Mouse (Mus musculus): ENCODE results near the gene B2m. TPM values are rescaled to one million over a fixed set of nuclear protein-coding genes. Genes with fewer than 3 reads are reported as not detected.
"Not testable (repeated sequence)": the region's sequence is repeated elsewhere in the genome, so short reads cannot be mapped to it uniquely, and the experiment has no call there.

Gene B2m
- 10 to 100 TPM; 80.6 to 91.8 TPM for total RNA-seq (2021)
- long read RNA-seq, experiment 1, transcript B2m-201 (4 exons, 860 nt) = major isoform, 38 of 38 reads
- long read RNA-seq, experiment 1, partial matches to known transcripts = 0 of 38 reads
- long read RNA-seq, experiment 1, other reads (novel, unspliced or antisense) = 0 of 38 reads
- long read RNA-seq, experiment 2, transcript B2m-201 (4 exons, 860 nt) = major isoform, 26 of 26 reads
- long read RNA-seq, experiment 2, partial matches to known transcripts = 0 of 26 reads
- long read RNA-seq, experiment 2, other reads (novel, unspliced or antisense) = 0 of 26 reads

DNA sequence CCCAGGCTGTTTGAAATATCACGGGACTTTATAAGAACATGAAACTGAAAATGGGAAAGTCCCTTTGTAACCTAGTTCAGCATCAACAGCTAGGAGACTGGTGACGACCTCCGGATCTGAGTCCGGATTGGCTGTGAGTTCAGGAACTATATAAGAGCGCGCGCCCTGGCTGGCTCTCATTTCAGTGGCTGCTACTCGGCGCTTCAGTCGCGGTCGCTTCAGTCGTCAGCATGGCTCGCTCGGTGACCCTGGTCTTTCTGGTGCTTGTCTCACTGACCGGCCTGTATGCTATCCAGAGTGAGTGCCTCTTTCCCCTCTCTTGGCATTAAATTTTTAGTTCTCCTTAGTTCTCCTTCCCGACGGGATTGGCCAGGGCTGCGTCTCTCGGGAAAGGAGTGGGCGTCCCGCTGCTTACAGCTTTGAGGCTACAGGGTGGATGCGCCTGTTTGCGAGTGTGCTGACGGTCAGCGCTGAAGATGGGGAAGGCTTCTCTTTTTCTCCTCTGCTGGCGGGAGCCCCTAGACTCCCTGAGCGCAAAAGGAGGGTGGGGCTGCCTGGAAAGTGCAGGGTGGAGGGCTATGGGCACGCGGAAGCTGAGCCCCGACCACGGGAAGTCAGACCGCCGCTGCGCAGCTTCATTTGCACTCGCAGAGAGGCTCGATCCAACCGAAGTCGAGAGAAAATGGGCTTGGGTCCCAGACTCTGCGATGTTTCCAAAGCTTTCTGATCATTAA, at the start of gene B2m:
Gene B2m (plus strand): TSS at position 179 of the 734 bp plus-strand sequence.
- intact Hi-C loops (cut with DNase I) = loop anchor here (1.0 kb wide), 1 partner anchor 29 kb away; the partner anchor contains the start of gene Spg11
- DNase-seq (ENCODE audit: low spot score in 2 of 2) = peak; percentile 95 to 97

DNA sequence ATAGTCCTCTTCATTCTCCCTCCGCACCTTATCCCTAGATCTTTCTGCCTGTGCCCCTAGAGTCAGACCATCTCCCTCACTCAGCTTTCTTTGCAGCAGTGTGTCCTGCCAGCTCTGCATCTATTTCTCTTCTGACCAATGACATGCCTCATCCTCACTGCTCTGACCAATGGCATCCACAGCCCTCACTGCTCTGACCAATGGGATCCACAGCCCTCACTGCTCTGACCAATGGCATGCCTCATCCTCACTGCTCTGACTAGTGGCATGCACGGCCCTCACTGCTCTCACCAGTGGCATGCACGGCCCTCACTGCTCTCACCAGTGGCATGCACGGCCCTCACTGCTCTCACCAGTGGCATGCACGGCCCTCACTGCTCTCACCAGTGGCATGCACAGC, 49.8 kb upstream of the B2m start:
- not testable (repeated sequence) for DNase-seq (ENCODE audit: low spot score in 2 of 2)

DNA sequence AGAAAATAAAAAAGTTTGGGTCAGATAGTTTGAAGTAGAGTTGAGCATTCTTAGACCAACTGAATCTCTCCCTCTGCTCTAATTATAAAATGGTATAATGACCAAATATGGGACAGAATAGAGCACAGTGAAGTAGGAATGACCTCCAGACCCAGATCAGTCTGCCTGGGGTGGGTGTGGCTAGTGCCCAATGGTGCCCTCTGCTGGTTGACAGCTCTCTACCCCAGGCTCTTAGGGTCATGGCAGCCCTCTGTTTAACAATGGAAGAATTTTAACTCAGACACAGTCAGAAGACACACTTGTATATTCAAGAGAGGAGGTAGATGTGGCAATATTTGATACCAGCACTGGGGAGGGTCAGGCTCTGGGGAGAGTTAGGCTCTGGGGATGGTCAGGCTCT, 45.4 kb upstream of the B2m start:
- no peak for DNase-seq (ENCODE audit: low spot score in 2 of 2)

More for the DNA sequence above, 49.8 kb upstream of the B2m start:
- intact Hi-C loops (cut with DNase I) = not testable (repeated sequence)

DNA sequence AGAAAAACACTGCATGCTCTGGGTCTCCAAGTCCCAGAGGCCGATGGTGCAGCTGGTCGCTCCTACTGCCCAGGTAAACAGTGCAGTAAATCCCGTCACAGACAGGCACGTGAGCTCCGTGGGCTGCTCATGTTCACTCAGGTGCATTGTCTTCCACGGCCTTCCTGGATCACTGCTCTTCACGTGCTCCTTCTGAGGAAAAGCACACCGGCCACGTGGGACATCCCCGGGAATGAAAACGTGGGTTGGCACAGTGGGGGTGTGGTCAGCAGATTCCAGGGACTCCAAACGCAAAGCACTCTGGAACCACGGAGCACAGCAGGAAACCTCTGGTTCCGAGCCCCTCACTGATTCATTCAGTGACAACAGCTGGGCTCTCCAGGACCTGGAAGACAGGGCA, 39.4 kb upstream of the B2m start:
- DNase-seq (ENCODE audit: low spot score in 2 of 2) = no peak
- intact Hi-C loops (cut with DNase I) = no loop called here

More for the DNA sequence above, 45.4 kb upstream of the B2m start:
- intact Hi-C loops (cut with DNase I) = no loop called here

GRCm38 (mm10) chr2:122109714-122110113, 37.8 kb upstream of the B2m start:
- intact Hi-C loops (cut with DNase I) = no loop called here
- no peak for DNase-seq (ENCODE audit: low spot score in 2 of 2)

- no peak for DNase-seq (ENCODE audit: low spot score in 2 of 2)
- intact Hi-C loops (cut with DNase I) = no loop called here
Measured at GRCm38 (mm10) chr2:122116888-122117287, 30.6 kb upstream of the B2m start.

- DNase-seq (ENCODE audit: low spot score in 2 of 2) = peak; percentile 98
- intact Hi-C loops (cut with DNase I) = loop anchor here (1.0 kb wide), 1 partner anchor 29 kb away; the partner anchor contains the start of gene B2m
Measured at GRCm38 (mm10) chr2:122117961-122118958, 29.2 kb upstream of the B2m start, which contains the start of gene Spg11. Gene Spg11, minus strand, starts transcription at chr2:122118386.

- intact Hi-C loops (cut with DNase I) = no loop called here
- no peak for DNase-seq (ENCODE audit: low spot score in 2 of 2)
Measured at GRCm38 (mm10) chr2:122125680-122126572, 21.6 kb upstream of the B2m start.

DNA sequence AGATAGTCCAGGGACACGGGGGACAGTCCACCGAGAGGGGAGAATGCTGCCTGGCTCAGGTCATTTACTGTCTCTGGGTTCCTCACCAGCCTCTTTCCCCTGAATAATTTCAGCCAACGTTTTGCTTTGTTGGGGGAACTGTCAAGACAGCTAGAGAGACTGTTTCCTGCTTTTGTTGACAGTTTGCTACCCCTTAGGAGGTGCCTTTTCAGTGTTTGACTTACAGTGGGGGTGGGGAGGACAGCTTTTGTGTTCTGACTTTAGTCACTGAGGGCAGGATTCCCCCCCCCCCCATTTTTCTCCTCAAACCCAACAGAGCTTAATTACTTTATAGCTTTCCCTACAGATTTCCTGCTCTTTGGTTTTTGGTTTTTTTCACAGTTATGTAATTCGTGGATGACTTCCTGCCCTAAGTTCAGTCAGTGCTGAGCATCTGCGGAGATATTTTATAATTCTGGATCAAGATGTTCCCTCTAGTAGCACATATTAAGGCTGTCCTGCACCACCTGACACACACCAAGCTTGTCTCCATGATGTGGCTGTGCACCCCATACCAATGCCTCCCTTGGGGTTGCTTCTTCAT, 20.6 kb upstream of the B2m start:
- DNase-seq (ENCODE audit: low spot score in 2 of 2) = no peak
- intact Hi-C loops (cut with DNase I) = no loop called here

- intact Hi-C loops (cut with DNase I) = no loop called here
Measured at GRCm38 (mm10) chr2:122127635-122128034, 19.9 kb upstream of the B2m start.

GRCm38 (mm10) chr2:122132078-122132477, 15.4 kb upstream of the B2m start:
- no peak for DNase-seq (ENCODE audit: low spot score in 2 of 2)
- intact Hi-C loops (cut with DNase I) = no loop called here

More at GRCm38 (mm10) chr2:122127635-122128034, 19.9 kb upstream of the B2m start:
- no peak for DNase-seq (ENCODE audit: low spot score in 2 of 2)

DNA sequence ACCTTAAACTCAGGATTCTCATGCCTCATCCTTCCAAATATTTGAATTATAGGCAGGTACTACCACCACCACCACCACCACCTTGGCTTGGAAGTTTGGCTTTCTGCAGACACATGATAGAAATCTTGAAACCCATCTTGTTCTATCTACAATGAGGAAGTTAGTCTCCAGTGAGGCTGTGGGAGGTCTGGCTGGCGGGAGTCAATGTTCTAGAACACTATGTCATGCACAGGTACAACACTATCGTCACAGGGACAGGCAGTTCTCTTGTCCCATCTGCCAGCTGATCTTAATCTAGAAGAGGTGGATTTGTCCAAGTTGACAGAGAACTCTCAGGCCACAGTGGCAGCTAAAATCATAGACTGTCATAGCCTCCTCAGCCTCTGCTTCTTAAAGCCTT, 14.9 kb upstream of the B2m start:
- DNase-seq (ENCODE audit: low spot score in 2 of 2) = no peak
- intact Hi-C loops (cut with DNase I) = no loop called here

GRCm38 (mm10) chr2:122137839-122138465, 9.5 kb upstream of the B2m start:
- intact Hi-C loops (cut with DNase I) = no loop called here
- DNase-seq (ENCODE audit: low spot score in 2 of 2) = no peak

GRCm38 (mm10) chr2:122140815-122141214, 6.7 kb upstream of the B2m start:
- intact Hi-C loops (cut with DNase I) = no loop called here
- no peak for DNase-seq (ENCODE audit: low spot score in 2 of 2)

GRCm38 (mm10) chr2:122141332-122141967, 6.0 kb upstream of the B2m start:
- DNase-seq (ENCODE audit: low spot score in 2 of 2) = no peak
- intact Hi-C loops (cut with DNase I) = no loop called here

DNA sequence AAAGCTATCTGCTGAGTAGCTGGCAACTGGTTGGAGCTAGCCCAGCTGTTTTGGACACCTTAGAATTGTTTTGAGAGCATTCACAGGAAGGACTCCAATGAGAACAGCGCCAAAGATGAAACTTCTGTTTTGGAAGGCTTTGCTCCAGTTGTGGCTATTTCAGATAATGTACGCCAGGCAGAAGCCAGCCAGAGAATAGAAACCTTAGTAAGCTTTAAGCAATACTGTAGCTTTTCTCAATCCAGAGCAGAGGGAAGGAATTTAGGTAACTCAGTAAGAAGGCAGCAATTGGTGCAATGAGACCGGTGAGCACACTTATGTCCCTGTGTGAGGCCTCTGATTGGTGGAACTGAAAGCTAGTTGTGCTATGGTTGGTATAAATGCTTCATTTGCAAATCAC, 4.4 kb upstream of the B2m start:
- no peak for DNase-seq (ENCODE audit: low spot score in 2 of 2)
- intact Hi-C loops (cut with DNase I) = no loop called here

- intact Hi-C loops (cut with DNase I) = no loop called here
- no peak for DNase-seq (ENCODE audit: low spot score in 2 of 2)
Measured at GRCm38 (mm10) chr2:122145756-122146155, 1.7 kb upstream of the B2m start.

Measured in left cerebral cortex, postnatal 14 days (tissue).